Mouse (Mus musculus): ENCODE data around the gene Crim1. TPM values are rescaled to one million over a fixed set of nuclear protein-coding genes. Genes with fewer than 3 reads are reported as not detected.

Gene Crim1
- polyA plus RNA-seq, 1 experiment from 2014 or later: 5.2 TPM

GRCm38 (mm10) chr17:78321216-78321835 is 121.3 kb downstream of the Crim1 start:
- no peaks in the 10 kb centered on the region for H3K36me3 ChIP-seq
- no peak overlapping the region for H3K9ac ChIP-seq
- no peak for ATAC-seq (ENCODE audit: insufficient read depth, low FRiP score, low read depth)
- no peaks in the 10 kb centered on the region for H3K27me3 ChIP-seq (replicated peaks)
- WGBS: 75% methylated on average over 11 of the region's 11 CpGs
- H3K4me1 ChIP-seq: peaks cover 4% of the 10 kb centered on the region
- no peaks in the 10 kb centered on the region for H3K9me3 ChIP-seq
- no peak overlapping the region for H3K27ac ChIP-seq
- H3K4me3 ChIP-seq (replicated peaks): no peak overlapping the region
- H3K4me2 ChIP-seq: no peak overlapping the region

GRCm38 (mm10) chr17:78322369-78323335 is 122.6 kb downstream of the Crim1 start:
- Histone ChIP-seq H3K9me3 (no peaks in the 10 kb centered on the region), H3K4me2 (no peak overlapping the region), H3K27ac (peak overlapping the region; percentile 16; the same call in 1 of the 2 replicates), H3K4me1 (peaks cover 4% of the 10 kb centered on the region), H3K36me3 (no peaks in the 10 kb centered on the region), H3K4me3 (replicated peaks) (no peak overlapping the region), H3K27me3 (replicated peaks) (no peaks in the 10 kb centered on the region), H3K9ac (no peak overlapping the region)
- WGBS: 26% methylated on average over 18 of the region's 18 CpGs
- no peak for ATAC-seq (ENCODE audit: insufficient read depth, low FRiP score, low read depth)

- no peak overlapping the region for H3K4me2 ChIP-seq
- ATAC-seq (ENCODE audit: insufficient read depth, low FRiP score, low read depth): no peak
- H3K9ac ChIP-seq: no peak overlapping the region
- H3K4me1 ChIP-seq: peaks cover 4% of the 10 kb centered on the region
- H3K4me3 ChIP-seq (replicated peaks): no peak overlapping the region
- no peaks in the 10 kb centered on the region for H3K27me3 ChIP-seq (replicated peaks)
- no peak overlapping the region for H3K27ac ChIP-seq
- WGBS: 86% methylated on average over 7 of the region's 7 CpGs
- no peaks in the 10 kb centered on the region for H3K36me3 ChIP-seq
- H3K9me3 ChIP-seq: no peaks in the 10 kb centered on the region
Measured at GRCm38 (mm10) chr17:78325761-78326332, 125.8 kb downstream of the Crim1 start.

GRCm38 (mm10) chr17:78326381-78326780 is 126.3 kb downstream of the Crim1 start:
- H3K36me3 ChIP-seq: no peaks in the 10 kb centered on the region
- H3K27ac ChIP-seq: no peak overlapping the region
- no peak overlapping the region for H3K9ac ChIP-seq
- no peak overlapping the region for H3K4me3 ChIP-seq (replicated peaks)
- H3K4me2 ChIP-seq: no peak overlapping the region
- H3K9me3 ChIP-seq: no peaks in the 10 kb centered on the region
- WGBS: 72% methylated on average over 2 of the region's 2 CpGs
- peaks cover 4% of the 10 kb centered on the region for H3K4me1 ChIP-seq
- no peaks in the 10 kb centered on the region for H3K27me3 ChIP-seq (replicated peaks)
- no peak for ATAC-seq (ENCODE audit: insufficient read depth, low FRiP score, low read depth)

- Histone ChIP-seq H3K36me3 (no peaks in the 10 kb centered on the region), H3K4me3 (replicated peaks) (no peak overlapping the region), H3K4me1 (peaks cover 3% of the 10 kb centered on the region), H3K27me3 (replicated peaks) (no peaks in the 10 kb centered on the region), H3K4me2 (no peak overlapping the region), H3K9ac (no peak overlapping the region), H3K9me3 (no peaks in the 10 kb centered on the region), H3K27ac (no peak overlapping the region)
- 52% methylated on average over 4 of the region's 4 CpGs for WGBS
- no peak for ATAC-seq (ENCODE audit: insufficient read depth, low FRiP score, low read depth)
Measured at GRCm38 (mm10) chr17:78327187-78327586, 127.1 kb downstream of the Crim1 start.

- Histone ChIP-seq H3K9ac (no peak overlapping the region), H3K4me2 (no peak overlapping the region), H3K4me1 (no peaks in the 10 kb centered on the region), H3K9me3 (no peaks in the 10 kb centered on the region), H3K4me3 (replicated peaks) (no peak overlapping the region), H3K36me3 (no peaks in the 10 kb centered on the region), H3K27me3 (replicated peaks) (no peaks in the 10 kb centered on the region), H3K27ac (no peak overlapping the region)
- WGBS: 29% methylated on average over 3 of the region's 3 CpGs
- peak; percentile 84; the same call in 1 of the 2 replicates for ATAC-seq (ENCODE audit: insufficient read depth, low FRiP score, low read depth)
Measured at GRCm38 (mm10) chr17:78328287-78328686, 128.2 kb downstream of the Crim1 start.

GRCm38 (mm10) chr17:78331438-78331837 is 131.4 kb downstream of the Crim1 start:
- Histone ChIP-seq H3K9ac (no peak overlapping the region), H3K36me3 (peaks cover 8% of the 10 kb centered on the region; the same call in 1 of the 2 replicates), H3K4me3 (replicated peaks) (no peak overlapping the region), H3K27ac (no peak overlapping the region), H3K4me1 (no peaks in the 10 kb centered on the region), H3K27me3 (replicated peaks) (no peaks in the 10 kb centered on the region), H3K4me2 (no peak overlapping the region), H3K9me3 (no peaks in the 10 kb centered on the region)
- WGBS: 73% methylated on average over 8 of the region's 8 CpGs
- ATAC-seq (ENCODE audit: insufficient read depth, low FRiP score, low read depth): no peak

- H3K4me3 ChIP-seq (replicated peaks): no peak overlapping the region
- 89% methylated on average over 10 of the region's 10 CpGs for WGBS
- H3K4me1 ChIP-seq: no peaks in the 10 kb centered on the region
- no peak overlapping the region for H3K9ac ChIP-seq
- no peak overlapping the region for H3K4me2 ChIP-seq
- no peak overlapping the region for H3K27ac ChIP-seq
- ATAC-seq (ENCODE audit: insufficient read depth, low FRiP score, low read depth): no peak
- no peaks in the 10 kb centered on the region for H3K27me3 ChIP-seq (replicated peaks)
- peaks cover 8% of the 10 kb centered on the region for H3K36me3 ChIP-seq
- no peaks in the 10 kb centered on the region for H3K9me3 ChIP-seq
Measured at GRCm38 (mm10) chr17:78333275-78333674, 133.2 kb downstream of the Crim1 start.

- Histone ChIP-seq H3K27ac (no peak overlapping the region), H3K4me2 (no peak overlapping the region), H3K36me3 (peaks cover 8% of the 10 kb centered on the region), H3K4me1 (no peaks in the 10 kb centered on the region), H3K9ac (no peak overlapping the region), H3K4me3 (replicated peaks) (no peak overlapping the region), H3K9me3 (no peaks in the 10 kb centered on the region), H3K27me3 (replicated peaks) (no peaks in the 10 kb centered on the region)
- ATAC-seq (ENCODE audit: insufficient read depth, low FRiP score, low read depth): no peak
- 87% methylated on average over 8 of the region's 8 CpGs for WGBS
Measured at GRCm38 (mm10) chr17:78335250-78335649, 135.2 kb downstream of the Crim1 start.

- Histone ChIP-seq H3K9me3 (no peaks in the 10 kb centered on the region), H3K27me3 (replicated peaks) (no peaks in the 10 kb centered on the region), H3K4me1 (no peaks in the 10 kb centered on the region), H3K36me3 (no peaks in the 10 kb centered on the region), H3K9ac (no peak overlapping the region), H3K27ac (no peak overlapping the region), H3K4me2 (no peak overlapping the region), H3K4me3 (replicated peaks) (no peak overlapping the region)
- ATAC-seq (ENCODE audit: insufficient read depth, low FRiP score, low read depth): no peak
- WGBS: 93% methylated on average over 3 of the region's 3 CpGs
Measured at GRCm38 (mm10) chr17:78343688-78344087, 143.6 kb downstream of the Crim1 start.

- ATAC-seq (ENCODE audit: insufficient read depth, low FRiP score, low read depth): no peak
- 89% methylated on average over 17 of the region's 17 CpGs for WGBS
- H3K9ac ChIP-seq: no peak overlapping the region
- no peak overlapping the region for H3K4me2 ChIP-seq
- H3K36me3 ChIP-seq: peaks cover 4% of the 10 kb centered on the region; the same call in 1 of the 2 replicates
- no peaks in the 10 kb centered on the region for H3K27me3 ChIP-seq (replicated peaks)
- H3K9me3 ChIP-seq: no peaks in the 10 kb centered on the region
- no peaks in the 10 kb centered on the region for H3K4me1 ChIP-seq
- no peak overlapping the region for H3K27ac ChIP-seq
- H3K4me3 ChIP-seq (replicated peaks): no peak overlapping the region
Measured at GRCm38 (mm10) chr17:78347111-78347801, 147.2 kb downstream of the Crim1 start.

Measured in stomach, embryonic 15.5 days (tissue).